11 mouse cellular contexts compared by ENCODE assay signal in the genomic region with DNA sequence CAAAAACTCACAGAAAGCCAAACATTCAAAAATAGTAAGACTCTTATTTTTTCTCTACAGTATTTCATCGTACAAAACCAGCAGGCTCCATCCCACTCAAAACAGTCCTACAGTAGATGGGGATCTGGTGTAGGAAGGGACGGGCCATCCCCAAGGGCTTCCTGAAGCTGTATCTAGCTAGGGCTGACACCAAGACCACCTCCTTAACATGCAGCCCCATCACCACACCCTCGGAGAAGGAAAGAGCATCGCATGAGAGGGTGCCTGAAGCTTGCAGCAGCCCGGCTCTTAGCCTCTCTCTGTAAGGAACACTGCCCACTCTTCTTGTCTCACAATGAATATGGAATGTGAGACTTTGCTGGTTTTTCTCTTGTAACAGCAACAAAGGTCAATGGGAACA. TPM values are rescaled to one million over a fixed set of nuclear protein-coding genes. Genes with fewer than 3 reads are reported as not detected.
A peak's percentile ranks its signal among the peaks of the same experiment; 100 is the strongest.
DNase-seq lines count a peak whose midpoint lies in the region; ATAC-seq and TF ChIP-seq lines count a peak whose summit lies in the region.
"Had no signal": no experiment of that assay in that cellular context is flagged by ENCODE, and none has a peak within 500 bp of the region (broad histone marks: within the 10 kb centered on the region; RNA-seq: fewer than 3 reads in every experiment).

No protein-coding gene starts in this region.

- no peak overlapping the region for H3K4me2 ChIP-seq in heart, embryonic 14.5 days (ENCODE audit: low read length)
- H3K4me2 ChIP-seq in neural tube, embryonic 13.5 days = no peak overlapping the region
- no peak overlapping the region for H3K4me2 ChIP-seq in forebrain, postnatal 0 days (ENCODE audit: low read depth)
- H3K4me2 ChIP-seq: hindbrain, embryonic 14.5 days had no signal

- intact Hi-C loops in heart, postnatal 10 days (cut with DNase I) = no loop called here

- TF ChIP-seq CTCF in forebrain, postnatal 0 days (IDR thresholded peaks at IDR 0.05; ENCODE audit: low read depth) = no peak

- ATAC-seq in heart, embryonic 14.5 days (ENCODE audit: insufficient number of reproducible peaks, insufficient read depth, low FRiP score, low read depth) = no peak
- ATAC-seq in neural tube, embryonic 13.5 days (ENCODE audit: low read depth) = no peak; the same call in 1 of the 2 replicates
- no peak for ATAC-seq in forebrain, postnatal 0 days

- no peaks in the 10 kb centered on the region for H3K9me3 ChIP-seq in heart, embryonic 14.5 days (ENCODE audit: control insufficient read depth, low read length)
- H3K9me3 ChIP-seq in neural tube, embryonic 13.5 days = no peaks in the 10 kb centered on the region
- H3K9me3 ChIP-seq in forebrain, postnatal 0 days (ENCODE audit: low read length) = no peaks in the 10 kb centered on the region

- H3K27me3 ChIP-seq in heart, embryonic 14.5 days (ENCODE audit: control insufficient read depth, insufficient read depth, low read length) = no peaks in the 10 kb centered on the region
- H3K27me3 ChIP-seq in neural tube, embryonic 13.5 days = no peaks in the 10 kb centered on the region
- H3K27me3 ChIP-seq in forebrain, postnatal 0 days (ENCODE audit: insufficient read depth, low read length) = no peaks in the 10 kb centered on the region

- H3K4me1 ChIP-seq in heart, embryonic 14.5 days (ENCODE audit: control insufficient read depth in 2 of 2, insufficient read depth in 2 of 2, low read length in 2 of 2) = peaks cover 29 to 57% of the 10 kb centered on the region in 2 experiments
- peaks cover 28% of the 10 kb centered on the region for H3K4me1 ChIP-seq in neural tube, embryonic 13.5 days (replicated peaks)
- H3K4me1 ChIP-seq in forebrain, postnatal 0 days (ENCODE audit: insufficient read depth) = no peaks in the 10 kb centered on the region

- no peak overlapping the region for H3K4me3 ChIP-seq in heart, embryonic 14.5 days (ENCODE audit: control insufficient read depth in 1 of 2, insufficient read depth in 1 of 2, low read depth in 1 of 2, low read length in 2 of 2)
- no peak overlapping the region for H3K4me3 ChIP-seq in neural tube, embryonic 13.5 days
- no peak overlapping the region for H3K4me3 ChIP-seq in forebrain, postnatal 0 days (ENCODE audit: low read depth, low read length)

- WGBS in heart, embryonic 14.5 days = 30% methylated on average over 5 of the region's 5 CpGs
- WGBS in neural tube, embryonic 13.5 days = 55% methylated on average over 5 of the region's 5 CpGs
- 72% methylated on average over 5 of the region's 5 CpGs for WGBS in forebrain, postnatal 0 days

- H3K36me3 ChIP-seq in heart, embryonic 14.5 days (ENCODE audit: control insufficient read depth, insufficient read depth, low read length) = no peaks in the 10 kb centered on the region
- H3K36me3 ChIP-seq in neural tube, embryonic 13.5 days = no peaks in the 10 kb centered on the region
- no peaks in the 10 kb centered on the region for H3K36me3 ChIP-seq in forebrain, postnatal 0 days (ENCODE audit: insufficient read depth)

- H3K9ac ChIP-seq in heart, embryonic 14.5 days (ENCODE audit: low read length) = peak overlapping the region; percentile 4; the same call in 1 of the 2 replicates
- H3K9ac ChIP-seq in neural tube, embryonic 13.5 days = 0 out of 2 replicates have a peak overlapping the region, but pooled peaks have one; percentile 12
- no peak overlapping the region for H3K9ac ChIP-seq in forebrain, postnatal 0 days
- H3K9ac ChIP-seq: hindbrain, embryonic 14.5 days had no signal

- DNase-seq in heart, postnatal 10 days = no peak
- DNase-seq in neural tube, embryonic 10.5 days (ENCODE audit: extremely low spot score, low spot score) = no peak
- DNase-seq in brain, adult 2 months (ENCODE audit: low read depth, low spot score) = peak; percentile 18
- peak; percentile 33 for DNase-seq in naive thymus-derived CD4-positive, alpha-beta T cell, adult 2 months (ENCODE audit: low read depth)
- DNase-seq in forebrain, postnatal 0 days = no peak
- no peak for DNase-seq in cerebellum, postnatal 10 days
- DNase-seq: kidney, postnatal 36 days; thymus, postnatal 36 days had no signal

- peak overlapping the region; percentile 89 to 96 for H3K27ac ChIP-seq in heart, embryonic 14.5 days (replicated peaks in 1 of 2; ENCODE audit: control insufficient read depth in 1 of 2, insufficient read depth in 1 of 2, low read depth in 2 of 2, low read length in 2 of 2)
- H3K27ac ChIP-seq in neural tube, embryonic 13.5 days (replicated peaks) = no peak overlapping the region
- H3K27ac ChIP-seq in forebrain, postnatal 0 days (ENCODE audit: low read depth, low read length) = no peak overlapping the region
- H3K27ac ChIP-seq: hindbrain, embryonic 14.5 days had no signal

RNA-seq across cellular contexts. Expression of a gene that starts 17.7 kb away (rescaled TPM):
- polyA plus RNA-seq in heart, embryonic 14.5 days (2014; fragmentation: Nextera tagmentation; extraction: Ambion mirVana) = 7.9 and 9.5 TPM in 2 replicates
- 10 to 100 TPM; 17.0 to 20.1 TPM for total RNA-seq in heart, postnatal 10 days (2021)
- polyA plus RNA-seq in neural tube, embryonic 13.5 days (2015; fragmentation: Nextera tagmentation; extraction: Ambion mirVana) = 4.8 and 6.2 TPM in 2 replicates
- total RNA-seq in forebrain, postnatal 0 days (2014; rRNA removed) = 5.3 and 5.4 TPM in 2 replicates
- 3.0 and 3.1 TPM in 2 replicates for polyA plus RNA-seq in forebrain, postnatal 0 days (2015; fragmentation: Nextera tagmentation; extraction: Ambion mirVana)

RNA-seq across cellular contexts. Expression of a gene that starts 56.5 kb away (rescaled TPM):
- 53.3 and 56.2 TPM in 2 replicates for polyA plus RNA-seq in heart, embryonic 14.5 days (2014; fragmentation: Nextera tagmentation; extraction: Ambion mirVana)
- total RNA-seq in heart, postnatal 10 days (2021) = 10 to 100 TPM; 22.8 to 23.1 TPM
- 73.0 and 73.9 TPM in 2 replicates for polyA plus RNA-seq in neural tube, embryonic 13.5 days (2015; fragmentation: Nextera tagmentation; extraction: Ambion mirVana)
- total RNA-seq in forebrain, postnatal 0 days (2014; rRNA removed) = 13.8 and 24.5 TPM in 2 replicates
- polyA plus RNA-seq in forebrain, postnatal 0 days (2015; fragmentation: Nextera tagmentation; extraction: Ambion mirVana) = 64.4 and 76.4 TPM in 2 replicates

RNA-seq across cellular contexts. Expression of a gene that starts 56.6 kb away (rescaled TPM):
- polyA plus RNA-seq in heart, embryonic 14.5 days (2014; fragmentation: Nextera tagmentation; extraction: Ambion mirVana) = 44.7 and 46.0 TPM in 2 replicates
- total RNA-seq in heart, postnatal 10 days (2021) = 10 to 100 TPM; 75.6 to 82.3 TPM
- polyA plus RNA-seq in neural tube, embryonic 13.5 days (2015; fragmentation: Nextera tagmentation; extraction: Ambion mirVana) = 25.3 and 26.2 TPM in 2 replicates
- 24.9 and 26.4 TPM in 2 replicates for total RNA-seq in forebrain, postnatal 0 days (2014; rRNA removed)
- polyA plus RNA-seq in forebrain, postnatal 0 days (2015; fragmentation: Nextera tagmentation; extraction: Ambion mirVana) = 11.2 and 17.4 TPM in 2 replicates

Comparison
In these comparisons a context has a peak if more than half of its experiments do, and no peak if none do; other contexts are left out.
1. H3K27ac ChIP-seq: peak in heart, embryonic 14.5 days (2 of 2); none in neural tube, embryonic 13.5 days (single experiment) and forebrain, postnatal 0 days (single experiment).
2. DNase-seq: peak in brain, adult 2 months (single experiment) and naive thymus-derived CD4-positive, alpha-beta T cell, adult 2 months (single experiment); none in heart, postnatal 10 days (0 of 2), neural tube, embryonic 10.5 days (single experiment), forebrain, postnatal 0 days (single experiment) and cerebellum, postnatal 10 days (0 of 2).